Mouse (Mus musculus) heart, embryonic 15.5 days (tissue): ENCODE results near the gene Usf1. TPM values are rescaled to one million over a fixed set of nuclear protein-coding genes. Genes with fewer than 3 reads are reported as not detected.
A peak's percentile ranks its signal among the peaks of the same experiment; 100 is the strongest.

Source experiments
- ATAC-seq: fragments of 200-750 bp; cut with Nextera tagmentation; replicated peaks from 2 replicates; pipeline ENCODE4 v1.8.0; 2017; ENCODE audit warnings: low read depth, moderate TSS enrichment; ENCODE audit not compliant: insufficient number of reproducible peaks, insufficient read depth, low FRiP score
- H3K27ac ChIP-seq: fragments of 300-500 bp; sonication (generic); 2 replicates; pipeline ENCODE4 v1.5.1; 2015; ENCODE audit warnings: mild to moderate bottlenecking, inconsistent platforms
- H3K27me3 ChIP-seq: fragments of 300-500 bp; sonication (generic); 2 replicates; pipeline ENCODE4 v1.6.1; 2015; ENCODE audit warnings: inconsistent platforms
- H3K36me3 ChIP-seq: fragments of 300-500 bp; sonication (generic); 2 replicates; pipeline ENCODE4 v1.6.1; 2015; ENCODE audit warnings: mild to moderate bottlenecking, inconsistent platforms
- H3K4me1 ChIP-seq: fragments of 300-500 bp; sonication (generic); replicated peaks from 2 replicates; pipeline ENCODE4 v1.6.1; 2015; ENCODE audit warnings: inconsistent platforms
- H3K4me2 ChIP-seq: fragments of 300-500 bp; sonication (generic); 2 replicates; pipeline ENCODE4 v1.6.1; 2015; ENCODE audit warnings: inconsistent platforms, mild to moderate bottlenecking, moderate library complexity
- H3K4me3 ChIP-seq: fragments of 300-500 bp; sonication (generic); 2 replicates; pipeline ENCODE4 v1.5.1; 2015; ENCODE audit warnings: mild to moderate bottlenecking, inconsistent platforms
- H3K9ac ChIP-seq: fragments of 300-500 bp; sonication (generic); 2 replicates; pipeline ENCODE4 v1.6.1; 2015; ENCODE audit warnings: mild to moderate bottlenecking, inconsistent platforms
- H3K9me3 ChIP-seq: fragments of 300-500 bp; sonication (generic); replicated peaks from 2 replicates; pipeline ENCODE4 v1.6.1; 2016; ENCODE audit warnings: inconsistent platforms
- WGBS: fragments of 180-500 bp; shearing (Covaris S2); methylation state at CpG from one replicate; pipeline ENCODE4 v1.1.7; 2015; ENCODE audit warnings: mixed read lengths; 5-methylcytosine and 5-hydroxymethylcytosine counted together
- polyA plus RNA-seq: library from polyadenylated mRNA; unstranded; fragments of >200 nt; fragmentation: Nextera tagmentation; extraction: Ambion mirVana; gene quantifications from 2 replicates; pipeline ENCODE4 v1.2.1, GENCODE M21; 2015

Usf1 gene
- polyA plus RNA-seq, result 48.7 and 57.5 TPM in 2 replicates

GRCm38 (mm10) chr1:171410947-171411484 lies at the start of gene Usf1:
Usf1 (plus strand) TSS chr1:171411313.
- peaks cover 9% of the 10 kb centered on the region; the same call in 1 of the 2 replicates for H3K27me3 ChIP-seq
- no peaks in the 10 kb centered on the region for H3K9me3 ChIP-seq
- H3K9ac ChIP-seq, result peak within 1 kb of the TSS; percentile 94
- peak within 1 kb of the TSS; percentile 93 for H3K4me3 ChIP-seq
- H3K36me3 ChIP-seq, result peaks cover 10% of the 10 kb centered on the region
- H3K27ac ChIP-seq, result peak within 1 kb of the TSS; percentile 92
- under 1% methylated on average over 36 of the region's 36 CpGs for WGBS
- peak within 1 kb of the TSS; percentile 71 for H3K4me2 ChIP-seq
- peak; percentile 96 for ATAC-seq
- peaks cover 14% of the 10 kb centered on the region for H3K4me1 ChIP-seq

- Histone ChIP-seq H3K9ac (no peak overlapping the region), H3K27me3 (peaks cover 8% of the 10 kb centered on the region), H3K4me1 (peaks cover 5% of the 10 kb centered on the region; the same call in 1 of the 2 replicates), H3K27ac (no peak overlapping the region), H3K9me3 (no peaks in the 10 kb centered on the region), H3K36me3 (no peaks in the 10 kb centered on the region), H3K4me2 (no peak overlapping the region), H3K4me3 (no peak overlapping the region)
- 68% methylated on average over 7 of the region's 7 CpGs for WGBS
- no peak for ATAC-seq
Measured at GRCm38 (mm10) chr1:171365934-171366333, 45.2 kb upstream of the Usf1 start.

DNA sequence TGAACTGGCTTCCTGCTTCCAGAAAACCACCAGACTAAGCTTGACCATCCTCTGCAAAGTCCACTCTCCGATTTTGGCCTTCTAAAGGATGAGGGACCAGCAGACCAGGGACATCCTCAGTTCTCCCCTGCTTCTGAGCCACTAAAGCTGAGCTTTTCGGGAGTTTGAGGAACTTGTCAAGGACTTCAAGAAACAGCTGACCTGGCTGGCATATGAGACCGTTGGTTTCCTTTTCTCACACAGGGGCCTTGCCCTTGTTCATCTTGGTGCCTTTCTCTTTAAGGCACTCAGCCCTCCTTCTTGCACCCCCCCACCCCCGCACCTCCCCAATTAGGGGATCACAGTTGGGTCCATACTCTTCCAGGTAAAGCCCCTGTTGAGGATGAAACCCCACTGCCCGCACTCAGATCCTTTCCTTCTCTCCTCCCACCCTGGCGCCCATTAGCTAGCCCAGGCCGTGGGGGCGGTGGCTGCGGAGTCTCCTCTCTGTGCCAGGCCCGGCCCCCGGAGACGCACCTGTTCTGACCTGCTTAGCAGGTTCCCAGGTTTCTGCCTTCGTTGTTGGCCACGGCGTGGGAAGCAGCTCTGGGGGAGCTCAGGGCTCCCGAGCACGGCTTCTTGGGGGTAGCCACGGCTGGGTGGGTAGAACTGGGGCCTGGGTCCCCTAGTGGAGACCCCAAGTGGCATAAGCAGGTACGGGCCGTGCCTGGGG lies 41.1 kb upstream of the Usf1 start, which contains the start of gene Nectin4:
Gene Nectin4, plus strand, starts transcription at position 255 of the 712 bp plus-strand sequence.
- H3K4me3 ChIP-seq, result no peak within 1 kb of the TSS
- no peak within 1 kb of the TSS for H3K27ac ChIP-seq
- no peaks in the 10 kb centered on the region for H3K9me3 ChIP-seq
- no peaks in the 10 kb centered on the region for H3K4me1 ChIP-seq
- peaks cover 12% of the 10 kb centered on the region for H3K27me3 ChIP-seq
- no peaks in the 10 kb centered on the region for H3K36me3 ChIP-seq
- H3K9ac ChIP-seq, result peak within 1 kb of the TSS; percentile 0; the same call in 1 of the 2 replicates
- WGBS, result 39% methylated on average over 20 of the region's 20 CpGs
- no peak; the same call in 1 of the 2 replicates for ATAC-seq
- H3K4me2 ChIP-seq, result peak within 1 kb of the TSS; percentile 0; the same call in 1 of the 2 replicates

DNA sequence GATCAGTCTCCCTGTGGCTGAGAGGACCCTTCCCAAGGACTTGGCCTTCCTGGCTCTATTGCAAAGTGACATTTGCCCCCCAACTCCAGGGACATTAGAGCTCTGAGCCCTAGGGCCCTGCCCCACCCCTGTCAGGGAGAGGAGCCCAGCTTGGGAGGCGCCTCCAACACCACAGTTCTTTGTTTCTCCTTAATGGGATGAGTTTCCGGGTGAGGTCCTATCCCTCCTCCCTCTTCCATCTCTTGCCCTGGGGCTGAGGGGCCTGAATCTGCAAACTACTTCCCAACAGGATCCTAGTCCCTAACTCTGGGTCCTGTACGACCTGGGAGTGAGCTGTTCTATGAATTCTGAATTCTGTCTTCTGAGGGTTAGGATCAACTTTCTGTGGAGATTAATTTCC lies 38.2 kb upstream of the Usf1 start:
- H3K4me1 ChIP-seq, result 0 out of 2 replicates have a peak, but pooled peaks cover 5% of the 10 kb centered on the region
- no peak overlapping the region for H3K9ac ChIP-seq
- H3K9me3 ChIP-seq, result no peaks in the 10 kb centered on the region
- H3K27me3 ChIP-seq, result peaks cover 12% of the 10 kb centered on the region
- WGBS, result 70% methylated on average over 3 of the region's 3 CpGs
- no peak overlapping the region for H3K4me3 ChIP-seq
- no peak for ATAC-seq
- no peaks in the 10 kb centered on the region for H3K36me3 ChIP-seq
- H3K4me2 ChIP-seq, result no peak overlapping the region
- H3K27ac ChIP-seq, result no peak overlapping the region

DNA sequence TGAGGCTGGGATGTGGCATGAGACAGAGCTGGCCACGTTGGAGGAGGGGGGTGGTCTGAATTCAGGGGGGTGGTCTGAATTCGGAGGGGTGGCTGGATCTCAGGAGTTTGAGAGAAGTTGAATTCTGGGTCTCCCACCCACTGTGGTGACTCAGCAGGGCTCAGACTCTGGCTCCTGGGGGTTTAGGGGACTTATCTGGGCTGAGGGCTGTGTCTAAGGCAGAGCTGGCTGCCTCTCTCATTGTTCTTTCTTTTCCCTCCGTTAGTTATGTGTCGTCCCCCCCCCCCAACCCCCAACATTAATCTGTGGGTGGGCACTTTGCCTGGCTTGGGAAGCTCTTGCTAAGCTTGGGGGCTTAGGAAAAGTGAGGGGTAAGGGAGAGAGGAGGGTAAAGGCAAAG lies 37.2 kb upstream of the Usf1 start:
- no peaks in the 10 kb centered on the region for H3K9me3 ChIP-seq
- H3K27ac ChIP-seq, result no peak overlapping the region
- no peaks in the 10 kb centered on the region for H3K36me3 ChIP-seq
- H3K4me3 ChIP-seq, result no peak overlapping the region
- H3K4me2 ChIP-seq, result no peak overlapping the region
- no peak for ATAC-seq
- peaks cover 12% of the 10 kb centered on the region for H3K27me3 ChIP-seq
- 0 out of 2 replicates have a peak, but pooled peaks cover 5% of the 10 kb centered on the region for H3K4me1 ChIP-seq
- no peak overlapping the region for H3K9ac ChIP-seq
- 4% methylated on average over 2 of the region's 4 CpGs for WGBS

DNA sequence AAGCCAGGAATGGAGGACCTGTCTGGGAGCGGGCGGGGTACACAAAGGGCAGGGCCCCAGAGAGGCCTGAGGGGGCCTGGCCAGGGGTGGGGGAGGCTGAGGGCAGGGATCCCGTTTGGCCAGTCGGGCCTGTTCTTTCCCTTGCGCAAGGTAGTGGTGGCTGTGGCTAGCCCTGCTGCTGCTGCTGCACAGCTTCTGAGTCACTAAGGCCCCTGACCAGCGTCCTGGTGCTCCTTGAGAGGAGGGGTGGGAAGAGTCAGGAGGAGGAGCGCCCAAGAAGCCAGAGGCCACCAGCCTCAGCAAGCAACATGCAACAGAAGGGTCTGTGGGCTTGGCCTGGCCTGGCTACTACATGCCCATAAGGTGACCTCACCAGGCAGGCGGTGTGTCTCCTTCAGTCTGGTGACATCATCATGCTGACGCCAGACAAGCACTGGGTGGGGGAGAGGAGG lies 35.4 kb upstream of the Usf1 start:
- 43% methylated on average over 9 of the region's 9 CpGs for WGBS
- no peak overlapping the region for H3K27ac ChIP-seq

GRCm38 (mm10) chr1:171378298-171378697 lies 32.8 kb upstream of the Usf1 start:
- H3K4me2 ChIP-seq, result no peak overlapping the region
- H3K9ac ChIP-seq, result no peak overlapping the region
- 66% methylated on average over 6 of the region's 6 CpGs for WGBS
- H3K4me3 ChIP-seq, result no peak overlapping the region
- H3K4me1 ChIP-seq, result peaks cover 11% of the 10 kb centered on the region; the same call in 1 of the 2 replicates
- no peak for ATAC-seq
- no peaks in the 10 kb centered on the region for H3K9me3 ChIP-seq
- no peak overlapping the region for H3K27ac ChIP-seq
- H3K27me3 ChIP-seq, result peaks cover 19% of the 10 kb centered on the region
- H3K36me3 ChIP-seq, result no peaks in the 10 kb centered on the region

More for the DNA sequence above, 35.4 kb upstream of the Usf1 start:
- peaks cover 11% of the 10 kb centered on the region; the same call in 1 of the 2 replicates for H3K4me1 ChIP-seq
- no peak overlapping the region for H3K4me3 ChIP-seq
- peaks cover 13% of the 10 kb centered on the region for H3K27me3 ChIP-seq
- H3K9ac ChIP-seq, result no peak overlapping the region
- H3K36me3 ChIP-seq, result no peaks in the 10 kb centered on the region
- no peak; the same call in 1 of the 2 replicates for ATAC-seq
- no peak overlapping the region for H3K4me2 ChIP-seq
- H3K9me3 ChIP-seq, result no peaks in the 10 kb centered on the region

- ATAC-seq, result peak; percentile 53; the same call in 1 of the 2 replicates
- Histone ChIP-seq H3K4me1 (peaks cover 11% of the 10 kb centered on the region; the same call in 1 of the 2 replicates), H3K36me3 (no peaks in the 10 kb centered on the region), H3K27me3 (peaks cover 18% of the 10 kb centered on the region), H3K9ac (no peak overlapping the region), H3K4me2 (peak overlapping the region; percentile 58), H3K4me3 (peak overlapping the region; percentile 30), H3K27ac (no peak overlapping the region), H3K9me3 (no peaks in the 10 kb centered on the region)
- WGBS, result 5% methylated on average over 31 of the region's 31 CpGs
Measured at GRCm38 (mm10) chr1:171379935-171380599, 31.0 kb upstream of the Usf1 start.

DNA sequence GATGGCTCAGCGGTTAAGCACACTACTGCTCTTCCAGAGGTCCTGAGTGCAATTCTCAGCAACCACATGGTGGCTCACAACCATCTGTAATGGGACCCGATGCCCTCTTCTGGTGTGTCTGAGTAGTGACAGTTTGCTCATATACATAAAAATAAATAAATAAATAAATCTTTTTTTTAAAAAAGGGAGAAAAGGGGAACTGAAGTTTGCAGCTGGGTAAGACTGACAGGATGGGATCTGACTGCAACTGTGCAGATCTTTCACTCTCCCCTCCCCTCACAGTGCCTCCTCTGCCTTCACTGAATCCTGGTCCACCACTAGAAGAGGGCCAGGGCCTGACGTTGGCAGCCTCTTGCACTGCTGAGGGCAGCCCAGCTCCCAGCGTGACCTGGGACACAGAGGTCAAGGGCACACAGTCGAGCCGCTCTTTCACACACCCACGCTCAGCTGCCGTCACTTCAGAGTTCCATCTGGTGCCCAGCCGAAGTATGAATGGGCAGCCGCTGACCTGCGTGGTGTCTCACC lies 29.0 kb upstream of the Usf1 start:
- Histone ChIP-seq H3K27ac (no peak overlapping the region), H3K36me3 (no peaks in the 10 kb centered on the region), H3K4me1 (peaks cover 8% of the 10 kb centered on the region; the same call in 1 of the 2 replicates), H3K27me3 (peaks cover 18% of the 10 kb centered on the region), H3K9ac (no peak overlapping the region), H3K9me3 (no peaks in the 10 kb centered on the region), H3K4me2 (no peak overlapping the region), H3K4me3 (no peak overlapping the region)
- WGBS, result 79% methylated on average over 11 of the region's 11 CpGs
- no peak for ATAC-seq

- Histone ChIP-seq H3K27me3 (peaks cover 14% of the 10 kb centered on the region), H3K27ac (no peak overlapping the region), H3K9ac (no peak overlapping the region), H3K9me3 (no peaks in the 10 kb centered on the region), H3K4me3 (no peak overlapping the region), H3K4me1 (peaks cover 9% of the 10 kb centered on the region; the same call in 1 of the 2 replicates), H3K36me3 (no peaks in the 10 kb centered on the region), H3K4me2 (no peak overlapping the region)
- no peak for ATAC-seq
- 54% methylated on average over 9 of the region's 9 CpGs for WGBS
Measured at GRCm38 (mm10) chr1:171384361-171384760, 26.8 kb upstream of the Usf1 start.

DNA sequence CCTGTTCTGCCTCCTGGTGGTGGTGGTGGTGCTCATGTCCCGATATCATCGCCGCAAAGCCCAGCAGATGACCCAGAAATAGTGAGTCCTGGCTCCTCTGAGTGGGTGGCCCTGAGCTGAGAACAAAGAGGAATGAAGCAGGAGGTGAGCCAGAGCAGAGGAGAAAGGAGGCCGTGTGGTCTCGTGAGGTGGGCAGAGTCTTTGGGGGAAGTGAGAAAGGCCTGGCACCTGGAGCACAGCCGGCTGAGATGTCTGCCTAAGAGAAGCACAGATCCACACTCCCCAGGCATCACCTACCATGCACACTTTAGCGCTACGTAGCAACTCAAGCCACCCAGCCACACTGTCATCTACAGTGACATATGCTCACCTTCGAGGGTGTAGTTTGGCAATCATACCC lies 25.9 kb upstream of the Usf1 start:
- WGBS, result 66% methylated on average over 9 of the region's 9 CpGs
- Histone ChIP-seq H3K27ac (no peak overlapping the region), H3K36me3 (no peaks in the 10 kb centered on the region), H3K27me3 (peaks cover 13% of the 10 kb centered on the region; the same call in 1 of the 2 replicates), H3K4me2 (no peak overlapping the region), H3K4me1 (peaks cover 3% of the 10 kb centered on the region; the same call in 1 of the 2 replicates), H3K9me3 (no peaks in the 10 kb centered on the region), H3K4me3 (no peak overlapping the region), H3K9ac (no peak overlapping the region)
- ATAC-seq, result no peak
